Mouse (Mus musculus): ENCODE data around the gene Mcm3ap. TPM values are rescaled to one million over a fixed set of nuclear protein-coding genes. Genes with fewer than 3 reads are reported as not detected.

The Mcm3ap gene
- 77.5 TPM for polyA plus RNA-seq (2017; shearing (Covaris generic))

DNA sequence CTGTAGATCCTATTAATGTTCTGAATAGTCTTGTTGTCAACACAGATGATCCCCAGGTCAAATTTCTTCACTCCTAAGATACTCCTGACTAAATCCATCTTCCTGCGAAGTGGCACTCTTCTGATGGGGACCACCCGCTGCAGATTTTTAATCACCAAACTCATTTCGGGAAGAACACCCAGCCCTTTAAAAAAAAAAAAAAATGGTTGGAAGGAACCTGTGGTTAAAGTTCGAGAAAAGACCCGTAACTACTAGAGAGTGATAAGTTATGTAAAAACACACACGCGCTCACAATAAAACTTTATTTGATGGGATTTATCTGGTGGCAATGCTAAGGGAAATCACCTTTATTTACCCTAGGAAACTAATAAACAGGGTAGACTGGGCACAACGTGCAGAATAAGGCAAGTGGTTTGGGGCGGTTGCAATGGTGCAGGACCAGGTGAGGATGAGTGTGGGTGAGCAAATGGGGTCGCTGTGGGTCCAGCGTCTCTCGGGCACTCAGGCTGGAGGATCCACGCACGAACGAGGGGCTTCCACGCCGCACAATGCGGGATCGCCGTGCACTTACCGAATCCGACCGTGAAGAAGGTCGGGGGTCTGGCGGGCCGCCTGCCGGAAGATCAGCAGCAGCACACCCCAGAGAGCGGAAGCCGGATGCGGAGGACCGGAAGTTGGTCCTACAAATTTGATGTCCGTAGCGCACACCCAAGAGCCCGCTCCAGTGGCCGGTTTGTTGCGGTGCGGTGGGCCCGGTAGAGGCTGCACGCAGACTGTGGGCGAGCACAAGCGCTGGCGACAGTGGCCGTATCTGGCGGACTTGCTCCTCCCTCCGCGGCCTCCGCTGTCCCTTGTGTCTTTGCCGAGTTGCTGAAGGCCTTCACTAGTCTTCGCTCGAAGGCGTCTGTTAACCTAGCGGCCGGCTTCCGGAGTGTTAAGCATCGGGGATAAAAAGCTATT is at the start of gene Mcm3ap, which contains the start of gene Ybey:
TSS of gene Mcm3ap (plus strand) at position 725 of the 960 bp plus-strand sequence.
TSS of gene Ybey (minus strand) at position 912 of the 960 bp plus-strand sequence.

DNA sequence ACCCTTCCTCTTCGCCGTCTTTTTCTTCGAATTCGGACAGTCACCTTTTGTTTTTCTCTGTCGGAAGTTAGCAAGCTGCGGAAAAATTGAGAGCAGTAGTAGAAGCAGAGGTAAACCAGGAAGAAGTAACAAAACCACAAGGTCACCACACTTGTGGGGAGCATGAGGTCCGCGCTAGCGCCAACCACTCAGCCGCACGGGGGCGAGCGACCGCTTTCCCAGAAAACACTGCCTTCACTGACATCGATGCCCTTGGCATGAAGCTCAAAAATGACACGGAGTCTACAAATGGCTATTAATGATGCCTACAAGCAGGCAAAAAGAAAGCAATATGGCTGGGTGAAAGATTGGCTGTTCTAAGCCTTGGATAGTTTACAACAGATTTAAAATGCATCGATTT is 28.4 kb upstream of the Mcm3ap start, which contains the start of gene AC141477.1:
TSS of gene AC141477.1 (minus strand) at position 164 of the 400 bp plus-strand sequence.

DNA sequence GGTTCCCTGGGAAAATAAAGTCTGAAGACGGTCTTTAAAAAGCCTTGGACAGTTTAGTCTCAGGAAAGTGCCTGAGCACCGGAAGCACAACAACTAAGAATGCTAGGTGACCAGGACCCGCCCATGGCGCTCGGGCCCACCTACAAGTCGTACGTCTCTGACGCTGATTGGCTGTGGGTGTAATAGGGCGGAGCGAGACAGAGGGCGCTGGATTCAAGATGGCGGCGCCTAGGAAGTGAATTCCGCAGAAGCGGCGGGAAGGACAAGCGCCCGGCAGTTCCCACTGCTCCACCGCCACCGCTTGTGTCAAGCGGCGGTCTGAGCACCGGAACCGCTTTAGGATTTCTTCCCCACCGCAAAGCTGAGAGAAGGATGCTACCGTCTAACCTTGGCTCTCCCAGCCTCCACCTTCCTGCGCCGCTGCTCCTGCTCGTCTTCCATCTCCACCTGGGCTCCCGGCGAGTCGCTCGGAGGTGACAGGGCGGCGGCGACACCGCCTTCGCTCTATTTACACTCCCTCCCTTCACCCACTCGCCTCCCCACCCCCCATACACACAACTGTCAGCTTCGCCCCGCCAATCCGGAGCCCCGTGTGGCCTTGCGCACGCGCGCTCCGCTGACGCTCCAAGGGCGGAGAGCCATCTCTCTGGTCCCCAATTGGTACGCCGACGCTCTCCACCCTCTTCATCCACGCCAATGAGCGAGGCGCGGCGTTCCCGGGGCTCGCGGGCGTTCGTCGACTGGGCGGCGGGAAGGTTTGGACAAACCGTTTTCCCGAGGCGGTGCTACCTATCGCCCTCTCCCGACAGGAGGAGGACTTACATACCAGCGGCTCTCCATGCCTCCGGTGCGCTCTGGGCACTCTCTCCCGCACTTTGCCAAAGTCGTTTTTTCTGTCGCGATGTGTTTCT is 26.3 kb upstream of the Mcm3ap start, which contains the start of gene Pcnt:
TSS of gene Pcnt (minus strand) at position 609 of the 911 bp plus-strand sequence.

DNA sequence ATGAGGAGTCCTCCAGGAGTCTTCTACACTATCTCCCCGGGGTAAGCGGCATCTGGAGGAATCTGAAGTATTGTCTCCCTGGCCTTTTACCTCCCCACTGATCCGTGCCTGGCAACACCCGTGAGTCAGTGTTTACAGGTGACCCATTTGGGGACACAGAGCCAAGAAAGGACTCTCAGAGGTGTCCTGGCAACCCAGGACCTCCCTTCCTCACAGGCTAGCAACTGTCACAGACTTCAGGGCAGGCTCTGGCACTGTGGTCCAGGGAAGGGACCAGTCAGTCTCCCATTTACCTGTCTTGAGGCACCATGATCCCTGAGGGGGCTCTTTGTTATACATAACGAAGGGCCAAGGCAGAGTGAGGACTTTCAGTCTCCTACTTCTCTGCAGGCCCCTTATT is 19.9 kb upstream of the Mcm3ap start, which contains the start of gene 2610028H24Rik:
TSS of gene 2610028H24Rik (plus strand) at position 231 of the 400 bp plus-strand sequence.

DNA sequence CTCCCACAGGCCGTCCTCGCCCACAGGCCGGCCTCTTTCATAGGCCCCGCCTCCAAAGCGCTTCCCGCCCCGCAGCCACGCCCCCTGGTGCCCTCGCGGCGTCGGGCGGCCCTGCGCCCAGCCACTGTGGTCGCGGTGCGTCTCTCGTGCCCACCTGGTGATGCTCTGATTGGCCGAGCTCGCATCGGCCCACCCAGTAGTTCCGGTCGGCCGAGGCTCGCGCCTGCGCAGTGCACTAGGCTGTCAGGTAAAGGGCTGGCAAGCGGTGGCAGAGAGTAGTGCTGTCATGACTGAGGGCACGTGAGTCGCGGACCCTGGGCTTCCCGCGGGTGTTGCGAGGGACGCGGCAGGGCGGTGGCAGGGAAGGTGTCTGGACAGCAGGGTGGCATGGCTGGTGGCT is 62.6 kb downstream of the Mcm3ap start, which contains the start of gene Lss:
TSS of gene Lss (plus strand) at position 214 of the 400 bp plus-strand sequence.

DNA sequence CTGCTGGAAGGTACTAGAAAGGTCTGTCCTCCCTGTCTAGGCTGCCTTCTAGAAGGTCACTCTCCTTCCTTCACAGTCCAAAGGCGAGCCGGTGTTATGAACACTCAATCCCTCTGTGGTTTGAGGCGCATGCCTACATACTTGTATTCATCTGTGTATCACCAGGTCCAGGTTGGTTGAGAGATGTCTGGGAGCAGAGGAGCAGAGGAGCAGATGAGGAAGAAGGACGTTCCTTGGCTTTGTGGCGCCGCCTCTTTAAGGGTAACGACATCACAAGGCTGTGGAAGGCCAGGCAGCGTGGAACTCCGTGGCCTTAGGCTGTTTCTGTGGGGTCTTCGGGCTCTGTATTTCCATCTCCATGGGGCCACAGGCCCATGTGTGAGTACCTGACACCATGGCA is 93.2 kb downstream of the Mcm3ap start, which contains the start of gene Spatc1l:
TSS of gene Spatc1l (plus strand) at position 301 of the 400 bp plus-strand sequence.

Other genes with a start within 250 kb of the Mcm3ap start
- 25.0 TPM for gene Prmt2, start 231.1 kb upstream of the Mcm3ap start, polyA plus RNA-seq (2017; shearing (Covaris generic))
- not detected for gene S100b, start 215.1 kb upstream of the Mcm3ap start, polyA plus RNA-seq (2017; shearing (Covaris generic))
- 8.3 TPM for gene Dip2a, start 123.6 kb upstream of the Mcm3ap start, polyA plus RNA-seq (2017; shearing (Covaris generic))
- 8.1 TPM for gene AC141477.1, start 28.5 kb upstream of the Mcm3ap start, polyA plus RNA-seq (2017; shearing (Covaris generic))
- gene Pcnt, start 26.1 kb upstream of the Mcm3ap start, polyA plus RNA-seq (2017; shearing (Covaris generic)) = 20.7 TPM
- gene 2610028H24Rik, start 19.8 kb upstream of the Mcm3ap start, polyA plus RNA-seq (2017; shearing (Covaris generic)) = not detected
- 4.0 TPM for gene Ybey, start 187 bp downstream of the Mcm3ap start, polyA plus RNA-seq (2017; shearing (Covaris generic))
- gene Lss, start 62.7 kb downstream of the Mcm3ap start, polyA plus RNA-seq (2017; shearing (Covaris generic)) = 10.9 TPM
- 0.17 TPM for gene Spatc1l, start 93.3 kb downstream of the Mcm3ap start, polyA plus RNA-seq (2017; shearing (Covaris generic))
- gene Ftcd, start 106.7 kb downstream of the Mcm3ap start, polyA plus RNA-seq (2017; shearing (Covaris generic)) = not detected
- gene Col6a2, start 154.7 kb downstream of the Mcm3ap start, polyA plus RNA-seq (2017; shearing (Covaris generic)) = not detected